ENCODE assay signal across 1 mouse cellular context in genomic region chr2:26443876-26444275, GRCm38 (mm10).
TF ChIP-seq lines count a peak whose summit lies in the region.

No protein-coding gene starts in this region.

TF ChIP-seq in CH12.LX, 34 proteins besides CTCF, POLR2A, EP300 and RAD21 (continued from another document):
- TF ChIP-seq KAT2A (IDR thresholded peaks at IDR 0.05; ENCODE audit: insufficient replicate concordance, low read length) (no peak), MXI1 (IDR thresholded peaks at IDR 0.05; ENCODE audit: low read depth, low read length) (no peak), SIN3A (IDR thresholded peaks at IDR 0.05; ENCODE audit: low read length) (no peak; the same call in 1 of the 2 replicates)
